Mouse (Mus musculus): ENCODE data around the gene Rab1b. TPM values are rescaled to one million over a fixed set of nuclear protein-coding genes. Genes with fewer than 3 reads are reported as not detected.

Rab1b gene
- polyA plus RNA-seq, 1 experiment from 2014 or later: 90.6 TPM

DNA sequence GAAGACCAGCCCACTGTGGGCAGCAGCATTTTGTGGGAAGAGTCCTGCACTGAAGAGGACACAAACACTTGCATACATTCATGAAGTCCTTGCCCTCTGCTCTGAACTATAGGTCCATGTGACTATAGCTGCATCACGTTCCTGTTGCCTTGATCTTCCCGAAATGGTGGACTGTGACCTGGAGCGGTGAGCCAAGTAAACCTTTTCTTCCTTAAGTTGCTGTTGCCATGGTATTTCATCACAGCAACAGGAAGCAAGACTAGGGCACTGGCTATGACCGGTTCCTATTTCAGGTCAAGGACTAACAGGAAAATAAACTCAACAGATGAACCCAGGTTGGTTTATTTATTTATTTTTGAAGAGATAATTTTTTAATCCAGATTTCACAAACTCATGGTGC lies 24.4 kb upstream of the Rab1b start:
- no peak overlapping the region for H3K4me3 ChIP-seq (ENCODE audit: low read depth, low read length)
- no peak overlapping the region for H3K9ac ChIP-seq (replicated peaks)
- no peak overlapping the region for H3K27ac ChIP-seq (ENCODE audit: low read depth)
- no peaks in the 10 kb centered on the region for H3K4me1 ChIP-seq (ENCODE audit: insufficient read depth)
- H3K36me3 ChIP-seq (replicated peaks; ENCODE audit: insufficient read depth, low read length): peaks cover 5% of the 10 kb centered on the region; the same call in 1 of the 2 replicates
- H3K9me3 ChIP-seq (ENCODE audit: low read length): no peaks in the 10 kb centered on the region
- DNase-seq (no peak), ATAC-seq (no peak)
- H3K4me2 ChIP-seq (ENCODE audit: low read depth, low read length): no peak overlapping the region
- WGBS (ENCODE audit: insufficient replicate concordance): 53% methylated on average over 4 of the region's 4 CpGs
- TF ChIP-seq CTCF (IDR thresholded peaks at IDR 0.05; ENCODE audit: low read depth) (no peak), EP300 (IDR thresholded peaks at IDR 0.05; ENCODE audit: low read depth) (no peak)
- no peaks in the 10 kb centered on the region for H3K27me3 ChIP-seq (ENCODE audit: insufficient read depth, low read length)

GRCm38 (mm10) chr19:5129770-5130169 lies 22.9 kb upstream of the Rab1b start:
- H3K4me3 ChIP-seq (ENCODE audit: low read depth, low read length): no peak overlapping the region
- ATAC-seq (no peak), DNase-seq (no peak)
- H3K27me3 ChIP-seq (ENCODE audit: insufficient read depth, low read length): no peaks in the 10 kb centered on the region
- H3K4me2 ChIP-seq (ENCODE audit: low read depth, low read length): no peak overlapping the region
- no peak overlapping the region for H3K9ac ChIP-seq (replicated peaks)
- H3K27ac ChIP-seq (ENCODE audit: low read depth): no peak overlapping the region
- no peaks in the 10 kb centered on the region for H3K9me3 ChIP-seq (ENCODE audit: low read length)
- 45% methylated on average over 1 of the region's 1 CpGs for WGBS (ENCODE audit: insufficient replicate concordance)
- no peaks in the 10 kb centered on the region for H3K4me1 ChIP-seq (ENCODE audit: insufficient read depth)
- TF ChIP-seq CTCF (IDR thresholded peaks at IDR 0.05; ENCODE audit: low read depth): peak; percentile 56
- no peak for TF ChIP-seq EP300 (IDR thresholded peaks at IDR 0.05; ENCODE audit: low read depth)
- H3K36me3 ChIP-seq (replicated peaks; ENCODE audit: insufficient read depth, low read length): peaks cover 5% of the 10 kb centered on the region; the same call in 1 of the 2 replicates

DNA sequence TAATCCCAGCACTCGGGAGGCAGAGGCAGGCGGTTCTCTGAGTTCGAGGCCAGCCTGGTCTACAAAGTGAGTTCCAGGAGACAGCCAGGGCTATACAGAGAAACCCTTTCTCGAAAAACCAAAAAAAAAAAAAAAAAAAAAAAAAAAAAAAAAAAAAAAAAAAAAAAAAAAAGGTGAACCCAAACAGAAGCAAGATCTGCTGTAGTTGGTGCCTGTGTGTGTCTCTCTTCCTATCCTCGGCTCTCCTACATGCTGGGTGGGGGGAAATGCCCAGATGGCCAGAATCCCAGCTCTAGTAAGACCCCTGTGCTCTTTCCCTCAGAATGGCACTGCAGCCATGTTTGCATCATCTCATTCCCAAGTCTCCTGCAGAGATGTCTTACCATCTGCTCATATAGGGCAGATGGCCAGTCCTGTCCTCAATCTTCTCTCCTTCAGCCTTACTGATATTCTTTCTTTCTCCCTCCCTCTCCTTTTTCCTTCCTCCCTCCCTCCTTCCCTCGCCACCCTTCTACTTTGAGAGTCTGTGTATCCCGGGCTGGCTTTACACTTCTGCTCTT lies 17.3 kb upstream of the Rab1b start:
- H3K36me3 ChIP-seq (replicated peaks; ENCODE audit: insufficient read depth, low read length): no peaks in the 10 kb centered on the region
- no peak for ATAC-seq
- no peak overlapping the region for H3K9ac ChIP-seq (replicated peaks)
- no peak overlapping the region for H3K27ac ChIP-seq (ENCODE audit: low read depth)
- no peak overlapping the region for H3K4me3 ChIP-seq (ENCODE audit: low read depth, low read length)
- WGBS (ENCODE audit: insufficient replicate concordance): 60% methylated on average over 7 of the region's 7 CpGs
- no peaks in the 10 kb centered on the region for H3K9me3 ChIP-seq (ENCODE audit: low read length)
- H3K4me2 ChIP-seq (ENCODE audit: low read depth, low read length): no peak overlapping the region
- no peaks in the 10 kb centered on the region for H3K27me3 ChIP-seq (ENCODE audit: insufficient read depth, low read length)
- H3K4me1 ChIP-seq (ENCODE audit: insufficient read depth): no peaks in the 10 kb centered on the region
- no peak for DNase-seq
- TF ChIP-seq CTCF (IDR thresholded peaks at IDR 0.05; ENCODE audit: low read depth): no peak
- TF ChIP-seq EP300 (IDR thresholded peaks at IDR 0.05; ENCODE audit: low read depth): no peak

GRCm38 (mm10) chr19:5123241-5123640 lies 16.4 kb upstream of the Rab1b start:
- H3K9ac ChIP-seq (replicated peaks): no peak overlapping the region
- no peak overlapping the region for H3K27ac ChIP-seq (ENCODE audit: low read depth)
- TF ChIP-seq CTCF (IDR thresholded peaks at IDR 0.05; ENCODE audit: low read depth) (no peak), EP300 (IDR thresholded peaks at IDR 0.05; ENCODE audit: low read depth) (no peak)
- no peak overlapping the region for H3K4me3 ChIP-seq (ENCODE audit: low read depth, low read length)
- no peak for DNase-seq
- H3K4me1 ChIP-seq (ENCODE audit: insufficient read depth): no peaks in the 10 kb centered on the region; the same call in 1 of the 2 replicates
- no peak overlapping the region for H3K4me2 ChIP-seq (ENCODE audit: low read depth, low read length)
- 57% methylated on average over 3 of the region's 3 CpGs for WGBS (ENCODE audit: insufficient replicate concordance)
- 0 out of 2 replicates have a peak, but pooled peaks cover 5% of the 10 kb centered on the region for H3K27me3 ChIP-seq (ENCODE audit: insufficient read depth, low read length)
- no peak for ATAC-seq
- H3K9me3 ChIP-seq (ENCODE audit: low read length): no peaks in the 10 kb centered on the region
- H3K36me3 ChIP-seq (replicated peaks; ENCODE audit: insufficient read depth, low read length): no peaks in the 10 kb centered on the region

DNA sequence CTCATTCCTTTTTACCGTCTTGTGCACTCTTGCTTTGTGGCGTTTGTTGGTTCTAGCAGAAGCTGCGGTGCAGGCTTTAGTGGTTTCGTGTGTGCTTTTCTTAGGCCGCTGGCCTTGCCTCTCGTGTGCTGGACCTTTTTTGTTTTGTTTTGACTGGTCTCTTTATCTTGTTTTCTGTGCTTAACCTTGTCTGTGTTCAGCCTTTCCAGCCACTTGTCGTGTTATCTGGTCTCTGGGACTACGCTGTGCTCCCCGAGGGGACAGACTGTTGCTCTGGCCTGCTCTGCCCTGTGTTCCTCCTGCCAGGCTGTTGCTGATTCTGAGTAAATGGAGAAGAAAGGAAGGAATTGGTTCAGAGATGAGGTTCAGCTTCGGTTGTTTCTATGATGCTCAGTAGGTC lies 15.6 kb upstream of the Rab1b start:
- H3K36me3 ChIP-seq (replicated peaks; ENCODE audit: insufficient read depth, low read length): no peaks in the 10 kb centered on the region
- H3K27ac ChIP-seq (ENCODE audit: low read depth): no peak overlapping the region
- ATAC-seq: no peak
- 65% methylated on average over 10 of the region's 10 CpGs for WGBS (ENCODE audit: insufficient replicate concordance)
- DNase-seq: no peak
- no peak overlapping the region for H3K4me3 ChIP-seq (ENCODE audit: low read depth, low read length)
- H3K9ac ChIP-seq (replicated peaks): no peak overlapping the region
- no peaks in the 10 kb centered on the region; the same call in 1 of the 2 replicates for H3K4me1 ChIP-seq (ENCODE audit: insufficient read depth)
- TF ChIP-seq EP300 (IDR thresholded peaks at IDR 0.05; ENCODE audit: low read depth) (no peak), CTCF (IDR thresholded peaks at IDR 0.05; ENCODE audit: low read depth) (no peak)
- no peak overlapping the region for H3K4me2 ChIP-seq (ENCODE audit: low read depth, low read length)
- H3K9me3 ChIP-seq (ENCODE audit: low read length): no peaks in the 10 kb centered on the region
- H3K27me3 ChIP-seq (ENCODE audit: insufficient read depth, low read length): 0 out of 2 replicates have a peak, but pooled peaks cover 8% of the 10 kb centered on the region

DNA sequence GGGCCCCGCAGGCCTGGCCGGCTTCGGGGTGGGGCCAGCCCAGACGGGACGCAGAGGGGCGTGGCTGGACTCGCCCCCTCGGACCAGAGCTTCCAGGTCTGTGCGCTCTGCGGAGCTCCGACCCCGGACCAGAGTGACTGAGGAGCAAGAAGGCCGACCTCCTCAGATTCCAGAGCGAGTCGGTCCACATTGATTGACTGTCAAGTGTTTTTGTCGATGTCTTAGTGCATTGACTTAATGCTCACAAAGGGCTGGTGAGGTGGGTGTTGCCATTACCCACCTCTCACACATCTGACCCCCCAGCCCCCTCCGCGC lies 11.5 kb upstream of the Rab1b start, which contains the start of gene Klc2:
Gene Klc2, minus strand, starts transcription at position 177 of the 315 bp plus-strand sequence.
- H3K27ac ChIP-seq (ENCODE audit: low read depth): peak within 1 kb of the TSS; percentile 51; the same call in 1 of the 2 replicates

More for the DNA sequence above, 11.5 kb upstream of the Rab1b start, which contains the start of gene Klc2:
- H3K9ac ChIP-seq (replicated peaks): peak within 1 kb of the TSS; percentile 68
- H3K36me3 ChIP-seq (replicated peaks; ENCODE audit: insufficient read depth, low read length): no peaks in the 10 kb centered on the region
- no peak for TF ChIP-seq EP300 (IDR thresholded peaks at IDR 0.05; ENCODE audit: low read depth)
- no peak for TF ChIP-seq CTCF (IDR thresholded peaks at IDR 0.05; ENCODE audit: low read depth)
- H3K9me3 ChIP-seq (ENCODE audit: low read length): no peaks in the 10 kb centered on the region
- peak within 1 kb of the TSS; percentile 99 for H3K4me2 ChIP-seq (ENCODE audit: low read depth, low read length)
- no peak for ATAC-seq
- H3K4me3 ChIP-seq (ENCODE audit: low read depth, low read length): peak within 1 kb of the TSS; percentile 91
- no peak for DNase-seq
- peaks cover 5% of the 10 kb centered on the region for H3K4me1 ChIP-seq (ENCODE audit: insufficient read depth)
- 2% methylated on average over 18 of the region's 18 CpGs for WGBS (ENCODE audit: insufficient replicate concordance)
- 0 out of 2 replicates have a peak, but pooled peaks cover 8% of the 10 kb centered on the region for H3K27me3 ChIP-seq (ENCODE audit: insufficient read depth, low read length)

All from liver, postnatal 0 days (tissue).